Mouse (Mus musculus) heart, embryonic 15.5 days (tissue): Measurements from ENCODE around the gene Fank1. TPM values are rescaled to one million over a fixed set of nuclear protein-coding genes. Genes with fewer than 3 reads are reported as not detected.
A peak's percentile ranks its signal among the peaks of the same experiment; 100 is the strongest.

Source experiments
- ATAC-seq: fragments of 200-750 bp; cut with Nextera tagmentation; replicated peaks from 2 replicates; pipeline ENCODE4 v1.8.0; 2017; ENCODE audit warnings: low read depth, moderate TSS enrichment; ENCODE audit not compliant: insufficient number of reproducible peaks, insufficient read depth, low FRiP score
- H3K27ac ChIP-seq: fragments of 300-500 bp; sonication (generic); 2 replicates; pipeline ENCODE4 v1.5.1; 2015; ENCODE audit warnings: mild to moderate bottlenecking, inconsistent platforms
- H3K27me3 ChIP-seq: fragments of 300-500 bp; sonication (generic); 2 replicates; pipeline ENCODE4 v1.6.1; 2015; ENCODE audit warnings: inconsistent platforms
- H3K36me3 ChIP-seq: fragments of 300-500 bp; sonication (generic); 2 replicates; pipeline ENCODE4 v1.6.1; 2015; ENCODE audit warnings: mild to moderate bottlenecking, inconsistent platforms
- H3K4me1 ChIP-seq: fragments of 300-500 bp; sonication (generic); replicated peaks from 2 replicates; pipeline ENCODE4 v1.6.1; 2015; ENCODE audit warnings: inconsistent platforms
- H3K4me2 ChIP-seq: fragments of 300-500 bp; sonication (generic); 2 replicates; pipeline ENCODE4 v1.6.1; 2015; ENCODE audit warnings: inconsistent platforms, mild to moderate bottlenecking, moderate library complexity
- H3K4me3 ChIP-seq: fragments of 300-500 bp; sonication (generic); 2 replicates; pipeline ENCODE4 v1.5.1; 2015; ENCODE audit warnings: mild to moderate bottlenecking, inconsistent platforms
- H3K9ac ChIP-seq: fragments of 300-500 bp; sonication (generic); 2 replicates; pipeline ENCODE4 v1.6.1; 2015; ENCODE audit warnings: mild to moderate bottlenecking, inconsistent platforms
- H3K9me3 ChIP-seq: fragments of 300-500 bp; sonication (generic); replicated peaks from 2 replicates; pipeline ENCODE4 v1.6.1; 2016; ENCODE audit warnings: inconsistent platforms
- WGBS: fragments of 180-500 bp; shearing (Covaris S2); methylation state at CpG from one replicate; pipeline ENCODE4 v1.1.7; 2015; ENCODE audit warnings: mixed read lengths; 5-methylcytosine and 5-hydroxymethylcytosine counted together
- polyA plus RNA-seq: library from polyadenylated mRNA; unstranded; fragments of >200 nt; fragmentation: Nextera tagmentation; extraction: Ambion mirVana; gene quantifications from 2 replicates; pipeline ENCODE4 v1.2.1, GENCODE M21; 2015

The Fank1 gene
- polyA plus RNA-seq, 1 experiment from 2014 or later: 0.18 TPM

GRCm38 (mm10) chr7:133792771-133793170 is 16.1 kb downstream of the Fank1 start:
- H3K4me3 ChIP-seq: no peak overlapping the region
- H3K36me3 ChIP-seq: no peaks in the 10 kb centered on the region
- H3K27me3 ChIP-seq: no peaks in the 10 kb centered on the region
- no peak overlapping the region for H3K9ac ChIP-seq
- H3K4me2 ChIP-seq: no peak overlapping the region
- peaks cover 7% of the 10 kb centered on the region; the same call in 1 of the 2 replicates for H3K4me1 ChIP-seq
- no peak for ATAC-seq
- H3K9me3 ChIP-seq: no peaks in the 10 kb centered on the region
- WGBS: 31% methylated on average over 1 of the region's 1 CpGs
- no peak overlapping the region for H3K27ac ChIP-seq

GRCm38 (mm10) chr7:133793248-133794131 is 16.8 kb downstream of the Fank1 start:
- 47% methylated on average over 10 of the region's 10 CpGs for whole genome bisulfite sequencing

GRCm38 (mm10) chr7:133794720-133795119 is 18.1 kb downstream of the Fank1 start:
- no peaks in the 10 kb centered on the region for H3K27me3 ChIP-seq
- 69% methylated on average over 2 of the region's 2 CpGs for WGBS
- H3K9ac ChIP-seq: no peak overlapping the region
- no peaks in the 10 kb centered on the region for H3K36me3 ChIP-seq
- no peak overlapping the region for H3K27ac ChIP-seq
- no peak for ATAC-seq
- H3K4me3 ChIP-seq: no peak overlapping the region
- no peak overlapping the region for H3K4me2 ChIP-seq
- no peaks in the 10 kb centered on the region for H3K9me3 ChIP-seq
- peaks cover 7% of the 10 kb centered on the region; the same call in 1 of the 2 replicates for H3K4me1 ChIP-seq

More at GRCm38 (mm10) chr7:133793248-133794131, 16.8 kb downstream of the Fank1 start:
- no peak overlapping the region for H3K4me3 ChIP-seq
- H3K9me3 ChIP-seq: no peaks in the 10 kb centered on the region
- H3K27me3 ChIP-seq: no peaks in the 10 kb centered on the region
- no peaks in the 10 kb centered on the region for H3K36me3 ChIP-seq
- peaks cover 7% of the 10 kb centered on the region; the same call in 1 of the 2 replicates for H3K4me1 ChIP-seq
- no peak overlapping the region for H3K4me2 ChIP-seq
- ATAC-seq: no peak
- H3K27ac ChIP-seq: no peak overlapping the region; the same call in 1 of the 2 replicates
- no peak overlapping the region for H3K9ac ChIP-seq

- no peaks in the 10 kb centered on the region for H3K9me3 ChIP-seq
- H3K9ac ChIP-seq: no peak overlapping the region
- H3K27me3 ChIP-seq: no peaks in the 10 kb centered on the region
- 70% methylated on average over 5 of the region's 5 CpGs for WGBS
- H3K4me1 ChIP-seq: peaks cover 2% of the 10 kb centered on the region
- H3K4me3 ChIP-seq: no peak overlapping the region
- no peaks in the 10 kb centered on the region for H3K36me3 ChIP-seq
- no peak for ATAC-seq
- no peak overlapping the region for H3K27ac ChIP-seq
- no peak overlapping the region for H3K4me2 ChIP-seq
These were observed 23.3 kb downstream of the Fank1 start for GRCm38 (mm10) chr7:133799928-133800327.

GRCm38 (mm10) chr7:133801823-133802222 is 25.2 kb downstream of the Fank1 start:
- no peak for ATAC-seq
- Histone ChIP-seq H3K4me1 (peaks cover 2% of the 10 kb centered on the region), H3K27ac (no peak overlapping the region), H3K9me3 (no peaks in the 10 kb centered on the region), H3K4me2 (no peak overlapping the region), H3K9ac (no peak overlapping the region), H3K36me3 (no peaks in the 10 kb centered on the region), H3K27me3 (no peaks in the 10 kb centered on the region), H3K4me3 (no peak overlapping the region)
- 34% methylated on average over 6 of the region's 6 CpGs for WGBS

DNA sequence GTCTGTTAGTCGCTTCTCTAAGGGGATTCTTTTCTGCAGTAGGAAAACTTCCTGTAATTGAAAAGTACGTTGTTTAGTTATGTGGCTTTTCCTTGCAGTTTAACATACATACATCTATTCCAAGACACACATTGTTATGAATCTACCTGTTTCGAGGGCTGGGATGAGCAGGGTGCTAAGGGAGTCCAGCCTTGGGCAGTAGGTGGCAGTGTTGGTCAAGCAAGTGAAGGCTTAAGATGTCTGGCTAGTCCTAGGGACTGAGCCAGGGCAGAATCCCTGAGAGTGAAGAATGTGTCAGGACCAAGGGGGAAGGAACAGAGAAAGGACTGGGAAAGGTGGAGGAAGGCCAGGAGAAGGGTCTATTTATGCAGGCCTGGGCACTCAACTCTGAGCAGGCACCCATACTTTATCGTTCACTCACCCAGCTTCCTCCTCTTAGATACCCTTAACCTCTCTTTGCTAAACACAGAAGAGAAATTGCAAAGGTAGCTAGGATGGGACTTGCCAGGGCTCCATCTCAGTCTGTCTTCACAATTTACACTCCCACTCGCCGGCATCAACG is 29.0 kb downstream of the Fank1 start:
- Histone ChIP-seq H3K4me1 (peaks cover 2% of the 10 kb centered on the region), H3K4me2 (no peak overlapping the region), H3K27ac (no peak overlapping the region), H3K4me3 (no peak overlapping the region), H3K9me3 (no peaks in the 10 kb centered on the region), H3K27me3 (no peaks in the 10 kb centered on the region), H3K36me3 (no peaks in the 10 kb centered on the region), H3K9ac (no peak overlapping the region)
- WGBS: 37% methylated on average over 7 of the region's 7 CpGs
- no peak for ATAC-seq

- Histone ChIP-seq H3K27ac (no peak overlapping the region), H3K4me3 (no peak overlapping the region), H3K27me3 (no peaks in the 10 kb centered on the region), H3K4me1 (no peaks in the 10 kb centered on the region), H3K4me2 (no peak overlapping the region), H3K9ac (no peak overlapping the region), H3K9me3 (no peaks in the 10 kb centered on the region), H3K36me3 (no peaks in the 10 kb centered on the region)
- ATAC-seq: no peak
- 62% methylated on average over 7 of the region's 7 CpGs for WGBS
These were observed 36.3 kb downstream of the Fank1 start for GRCm38 (mm10) chr7:133812927-133813326.

DNA sequence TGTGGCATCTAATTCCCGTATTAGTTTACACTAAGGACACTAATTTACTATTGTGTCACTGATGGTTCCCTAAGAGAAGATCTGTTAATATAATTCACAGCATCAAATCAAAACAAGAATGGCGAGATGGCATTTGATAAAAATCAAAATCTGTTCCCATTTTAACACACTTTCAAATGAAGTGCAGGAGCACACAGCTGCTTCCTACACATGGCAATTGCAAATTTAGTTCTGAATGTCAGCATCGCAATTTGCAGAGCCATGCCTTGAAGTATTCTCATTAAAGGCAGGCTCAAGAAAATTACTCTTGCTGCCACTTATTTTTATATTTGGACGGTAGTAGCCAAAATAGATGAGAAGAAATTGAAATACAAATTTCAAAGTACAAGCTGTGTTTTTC is 36.7 kb downstream of the Fank1 start:
- H3K27me3 ChIP-seq: no peaks in the 10 kb centered on the region
- H3K4me1 ChIP-seq: no peaks in the 10 kb centered on the region
- ATAC-seq: no peak
- 75% methylated on average over 4 of the region's 4 CpGs for WGBS
- no peak overlapping the region for H3K9ac ChIP-seq
- no peak overlapping the region for H3K4me2 ChIP-seq
- H3K9me3 ChIP-seq: no peaks in the 10 kb centered on the region
- H3K27ac ChIP-seq: no peak overlapping the region
- no peaks in the 10 kb centered on the region for H3K36me3 ChIP-seq
- H3K4me3 ChIP-seq: no peak overlapping the region

- WGBS: 84% methylated on average over 6 of the region's 6 CpGs
These were observed 47.1 kb downstream of the Fank1 start for GRCm38 (mm10) chr7:133823751-133824150.

DNA sequence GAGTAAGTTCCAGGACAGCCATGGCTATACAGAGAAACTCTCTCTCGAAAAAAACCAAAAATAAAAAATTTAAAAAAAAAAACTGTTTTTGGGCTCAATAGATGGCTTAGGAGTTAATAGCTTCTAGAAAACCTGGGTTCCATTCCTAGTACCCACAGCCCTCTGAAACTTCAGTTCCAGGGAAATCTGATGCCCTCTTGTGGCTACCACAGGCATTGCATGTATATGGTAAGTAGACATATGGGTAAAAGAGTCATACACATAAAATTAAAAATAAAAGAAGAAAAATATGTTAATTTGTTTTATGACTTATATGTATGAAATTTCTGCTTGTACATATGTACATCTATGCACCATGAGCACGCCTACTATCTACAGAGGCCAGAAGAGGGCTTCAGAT is 47.9 kb downstream of the Fank1 start:
- H3K27ac ChIP-seq: no peak overlapping the region
- WGBS: 94% methylated on average over 2 of the region's 2 CpGs
- no peak for ATAC-seq

More at GRCm38 (mm10) chr7:133823751-133824150, 47.1 kb downstream of the Fank1 start:
- H3K4me2 ChIP-seq: no peak overlapping the region
- ATAC-seq: no peak
- no peaks in the 10 kb centered on the region for H3K9me3 ChIP-seq
- H3K4me3 ChIP-seq: no peak overlapping the region
- H3K9ac ChIP-seq: no peak overlapping the region
- H3K36me3 ChIP-seq: no peaks in the 10 kb centered on the region
- H3K27ac ChIP-seq: no peak overlapping the region
- no peaks in the 10 kb centered on the region for H3K27me3 ChIP-seq
- H3K4me1 ChIP-seq: peaks cover 4% of the 10 kb centered on the region

GRCm38 (mm10) chr7:133828514-133828913 is 51.9 kb downstream of the Fank1 start:
- Histone ChIP-seq H3K9me3 (no peaks in the 10 kb centered on the region), H3K4me2 (no peak overlapping the region), H3K4me3 (no peak overlapping the region), H3K27me3 (no peaks in the 10 kb centered on the region), H3K36me3 (no peaks in the 10 kb centered on the region), H3K27ac (no peak overlapping the region), H3K9ac (no peak overlapping the region), H3K4me1 (peaks cover 4% of the 10 kb centered on the region)
- 32% methylated on average over 4 of the region's 4 CpGs for WGBS
- 0 out of 2 replicates have a peak, but pooled peaks have one; percentile 27 for ATAC-seq

More for the DNA sequence above, 47.9 kb downstream of the Fank1 start:
- Histone ChIP-seq H3K4me1 (peaks cover 4% of the 10 kb centered on the region), H3K4me3 (no peak overlapping the region), H3K36me3 (no peaks in the 10 kb centered on the region), H3K4me2 (no peak overlapping the region), H3K9me3 (no peaks in the 10 kb centered on the region), H3K9ac (no peak overlapping the region), H3K27me3 (no peaks in the 10 kb centered on the region)
